Mouse (Mus musculus): ENCODE measurements around the gene Capn9. TPM values are rescaled to one million over a fixed set of nuclear protein-coding genes. Genes with fewer than 3 reads are reported as not detected.

Gene Capn9
- total and polyA plus RNA-seq, 3 experiments: 0.10 TPM; not detected in 2

GRCm38 (mm10) chr8:124617266-124617869 is 41.5 kb downstream of the Capn9 start:
- Histone ChIP-seq H3K9me3 (replicated peaks; ENCODE audit: low read length) (no peaks in the 10 kb centered on the region), H3K9ac (ENCODE audit: insufficient read depth, low read depth) (no peak overlapping the region; the same call in 1 of the 2 replicates), H3K4me1 (ENCODE audit: control insufficient read depth in 1 of 2, insufficient read depth in 2 of 2) (no peaks in the 10 kb centered on the region), H3K27me3 (replicated peaks) (peaks cover 26% of the 10 kb centered on the region), H3K4me2 (ENCODE audit: insufficient read depth, low read depth, poor library complexity, severe bottlenecking) (peak overlapping the region; percentile 82), H3K4me3 (replicated peaks in 1 of 3; ENCODE audit: low read depth in 2 of 3, low read length in 2 of 3, poor library complexity in 1 of 3) (peak overlapping the region in 2 of 3 experiments; percentile 26 to 28), H3K79me2 (replicated peaks; ENCODE audit: control insufficient read depth, extremely low read depth, insufficient read depth, poor library complexity, severe bottlenecking) (no peaks in the 10 kb centered on the region), H3K27ac (ENCODE audit: insufficient read depth, low read depth) (no peak overlapping the region), H3K36me3 (replicated peaks in 1 of 2; ENCODE audit: control insufficient read depth in 1 of 2, insufficient read depth in 1 of 2, low read length in 1 of 2) (no peaks in the 10 kb centered on the region)
- DNase-seq (ENCODE audit: extremely low read depth): peak; percentile 49
- in situ Hi-C loops (cut with MboI; ENCODE audit: low pct_ligation_motif_present, low pct_unique_long_range_greater_than_20kb, low sequenced_read_pairs) (no loop called here), dilution Hi-C loops (cut with MboI; ENCODE audit: extremely low pct_ligation_motif_present, extremely low pct_unique_long_range_greater_than_20kb, low sequenced_read_pairs) (no loop called here)
- peak; percentile 41; the same call in 1 of the 2 replicates for TF ChIP-seq MYC (IDR thresholded peaks at IDR 0.05; ENCODE audit: low read depth, low read length)
- peak; percentile 60 to 94; a peak in 3 of 4 replicates for TF ChIP-seq CTCF (conservative IDR thresholded peaks at IDR 0.05 in 1 of 2, IDR thresholded peaks at IDR 0.05 in 1 of 2; ENCODE audit: low read depth in 2 of 2, low read length in 2 of 2)
- TF ChIP-seq BHLHE40 (IDR thresholded peaks at IDR 0.05; ENCODE audit: low read depth, low read length): 0 out of 2 replicates have a peak, but pooled peaks have one; percentile 9
- TF ChIP-seq E2F4 (IDR thresholded peaks at IDR 0.05; ENCODE audit: insufficient replicate concordance, low read depth, low read length): no peak
- no peak for TF ChIP-seq CHD1 (IDR thresholded peaks at IDR 0.05; ENCODE audit: low read depth, low read length)
- TF ChIP-seq MAX (IDR thresholded peaks at IDR 0.05; ENCODE audit: low read length): 0 out of 2 replicates have a peak, but pooled peaks have one; percentile 4
- peak; percentile 90 for TF ChIP-seq RAD21 (IDR thresholded peaks at IDR 0.05; ENCODE audit: low read depth, low read length)
- TF ChIP-seq SIN3A (IDR thresholded peaks at IDR 0.05; ENCODE audit: low read length): peak; percentile 65
- peak; percentile 82 for TF ChIP-seq SMC3 (IDR thresholded peaks at IDR 0.05; ENCODE audit: low read depth, low read length)

GRCm38 (mm10) chr8:124618252-124618651 is 42.3 kb downstream of the Capn9 start:
- no peak overlapping the region for H3K27ac ChIP-seq (ENCODE audit: insufficient read depth, low read depth)
- H3K79me2 ChIP-seq (replicated peaks; ENCODE audit: control insufficient read depth, extremely low read depth, insufficient read depth, poor library complexity, severe bottlenecking): no peaks in the 10 kb centered on the region
- H3K27me3 ChIP-seq (replicated peaks): peaks cover 21% of the 10 kb centered on the region
- no peaks in the 10 kb centered on the region for H3K9me3 ChIP-seq (replicated peaks; ENCODE audit: low read length)
- no peak overlapping the region for H3K9ac ChIP-seq (ENCODE audit: insufficient read depth, low read depth)
- no peak overlapping the region for H3K4me3 ChIP-seq (replicated peaks in 1 of 3; ENCODE audit: low read depth in 2 of 3, low read length in 2 of 3, poor library complexity in 1 of 3)
- H3K36me3 ChIP-seq (replicated peaks in 1 of 2; ENCODE audit: control insufficient read depth in 1 of 2, insufficient read depth in 1 of 2, low read length in 1 of 2): no peaks in the 10 kb centered on the region
- in situ Hi-C loops (cut with MboI; ENCODE audit: low pct_ligation_motif_present, low pct_unique_long_range_greater_than_20kb, low sequenced_read_pairs) (no loop called here), dilution Hi-C loops (cut with MboI; ENCODE audit: extremely low pct_ligation_motif_present, extremely low pct_unique_long_range_greater_than_20kb, low sequenced_read_pairs) (no loop called here)
- no peak for DNase-seq (ENCODE audit: extremely low read depth)
- H3K4me1 ChIP-seq (ENCODE audit: control insufficient read depth in 1 of 2, insufficient read depth in 2 of 2): no peaks in the 10 kb centered on the region
- peak overlapping the region; percentile 82 for H3K4me2 ChIP-seq (ENCODE audit: insufficient read depth, low read depth, poor library complexity, severe bottlenecking)
- TF ChIP-seq HCFC1 (IDR thresholded peaks at IDR 0.05; ENCODE audit: low read depth, low read length) (no peak), MEF2A (IDR thresholded peaks at IDR 0.05; ENCODE audit: borderline replicate concordance, low read depth, low read length) (0 out of 2 replicates have a peak, but pooled peaks have one; percentile 21), SMC3 (IDR thresholded peaks at IDR 0.05; ENCODE audit: low read depth, low read length) (no peak), UBTF (IDR thresholded peaks at IDR 0.05; ENCODE audit: low read depth, low read length) (no peak), ZMIZ1 (IDR thresholded peaks at IDR 0.05; ENCODE audit: low read depth, low read length) (no peak), ETS1 (conservative IDR thresholded peaks at IDR 0.05; ENCODE audit: low read depth, low read length) (no peak), USF1 (IDR thresholded peaks at IDR 0.05; ENCODE audit: low read depth, low read length) (no peak), ZC3H11A (IDR thresholded peaks at IDR 0.05; ENCODE audit: low read depth, low read length) (no peak), SIN3A (IDR thresholded peaks at IDR 0.05; ENCODE audit: low read length) (no peak), KAT2A (IDR thresholded peaks at IDR 0.05; ENCODE audit: insufficient replicate concordance, low read length) (no peak), IRF4 (IDR thresholded peaks at IDR 0.05; ENCODE audit: low read depth, low read length) (peak; percentile 60), USF2 (conservative IDR thresholded peaks at IDR 0.05; ENCODE audit: low read depth, low read length) (no peak), NRF1 (IDR thresholded peaks at IDR 0.05; ENCODE audit: low read depth, low read length) (no peak), JUND (conservative IDR thresholded peaks at IDR 0.05; ENCODE audit: low read depth, low read length) (peak; percentile 45), MAFK (IDR thresholded peaks at IDR 0.05; ENCODE audit: insufficient replicate concordance, low read length) (no peak), TBP (conservative IDR thresholded peaks at IDR 0.05; ENCODE audit: low read depth, low read length) (no peak), ZKSCAN1 (IDR thresholded peaks at IDR 0.05; ENCODE audit: borderline replicate concordance, low read depth, low read length) (no peak), PAX5 (IDR thresholded peaks at IDR 0.05; ENCODE audit: low read length) (no peak), RCOR1 (conservative IDR thresholded peaks at IDR 0.05; ENCODE audit: low read depth, low read length) (no peak), JUN (IDR thresholded peaks at IDR 0.05; ENCODE audit: insufficient read depth, low read depth, low read length) (peak; percentile 51), RAD21 (IDR thresholded peaks at IDR 0.05; ENCODE audit: low read depth, low read length) (no peak), CHD1 (IDR thresholded peaks at IDR 0.05; ENCODE audit: low read depth, low read length) (no peak), EP300 (IDR thresholded peaks at IDR 0.05; ENCODE audit: low read length) (no peak), E2F4 (IDR thresholded peaks at IDR 0.05; ENCODE audit: insufficient replicate concordance, low read depth, low read length) (no peak), POLR2AphosphoS2 (IDR thresholded peaks at IDR 0.05; ENCODE audit: low read depth, low read length) (no peak), MAZ (IDR thresholded peaks at IDR 0.05; ENCODE audit: low read depth, low read length) (no peak), CTCF (conservative IDR thresholded peaks at IDR 0.05 in 1 of 2, IDR thresholded peaks at IDR 0.05 in 1 of 2; ENCODE audit: low read depth in 2 of 2, low read length in 2 of 2) (no peak), MYC (IDR thresholded peaks at IDR 0.05; ENCODE audit: low read depth, low read length) (no peak)

Data from CH12.LX (cell line).